Mouse (Mus musculus) liver, postnatal 0 days (tissue): ENCODE measurements around the gene Spock1. TPM values are rescaled to one million over a fixed set of nuclear protein-coding genes. Genes with fewer than 3 reads are reported as not detected.

ENCODE experiments used
- ATAC-seq: fragments of 200-750 bp; cut with Nextera tagmentation; 2 replicates; pipeline ENCODE4 v1.8.0; 2017; ENCODE audit warnings: mild to moderate bottlenecking, moderate library complexity
- DNase-seq: peaks from one replicate; pipeline ENCODE4 v3.0.0-alpha.2; 2016
- H3K27ac ChIP-seq: fragments of 300-500 bp; sonication (generic); 2 replicates; pipeline ENCODE4 v1.5.1; 2014; ENCODE audit warnings: antibody characterized with exemption, moderate library complexity, mild to moderate bottlenecking, low read depth
- H3K27me3 ChIP-seq: fragments of 300-500 bp; sonication (generic); 2 replicates; pipeline ENCODE4 v1.6.1; 2014; ENCODE audit warnings: low read length, control low read depth, mixed read lengths; ENCODE audit not compliant: insufficient read depth
- H3K36me3 ChIP-seq: fragments of 300-500 bp; sonication (generic); replicated peaks from 2 replicates; pipeline ENCODE4 v1.6.1; 2014; ENCODE audit warnings: mild to moderate bottlenecking, control low read depth, low read length, moderate library complexity, mixed read lengths; ENCODE audit not compliant: insufficient read depth
- H3K4me1 ChIP-seq: fragments of 300-500 bp; sonication (generic); 2 replicates; pipeline ENCODE4 v1.6.1; 2014; ENCODE audit warnings: antibody characterized with exemption, mild to moderate bottlenecking, control low read depth; ENCODE audit not compliant: insufficient read depth
- H3K4me2 ChIP-seq: fragments of 300-500 bp; sonication (generic); 2 replicates; pipeline ENCODE4 v1.6.1; 2014; ENCODE audit warnings: low read depth, mild to moderate bottlenecking, low read length, moderate library complexity, mixed read lengths
- H3K4me3 ChIP-seq: fragments of 300-500 bp; sonication (generic); 2 replicates; pipeline ENCODE4 v1.5.1; 2014; ENCODE audit warnings: low read depth, low read length
- H3K9ac ChIP-seq: fragments of 300-500 bp; sonication (generic); replicated peaks from 2 replicates; pipeline ENCODE4 v1.6.1; 2014; ENCODE audit warnings: mild to moderate bottlenecking, moderate library complexity
- H3K9me3 ChIP-seq: fragments of 300-500 bp; sonication (generic); 2 replicates; pipeline ENCODE4 v1.6.1; 2016; ENCODE audit warnings: mild to moderate bottlenecking, control low read depth, low read length, mixed read lengths
- CTCF ChIP-seq: sonication (generic); IDR thresholded peaks from 2 replicates; pipeline ENCODE4 v1.5.1; 2016; ENCODE audit warnings: antibody characterized with exemption, low read depth
- EP300 ChIP-seq: IDR thresholded peaks from 2 replicates; pipeline ENCODE4 v1.6.1; 2016; ENCODE audit warnings: antibody characterized with exemption, low read depth, mild to moderate bottlenecking
- WGBS: fragments of 180-500 bp; shearing (Covaris S2); extraction: QIAGEN DNeasy Blood & Tissue Kit; methylation state at CpG from one replicate; pipeline ENCODE4 v1.1.7; 2014; ENCODE audit not compliant: insufficient replicate concordance; 5-methylcytosine and 5-hydroxymethylcytosine counted together
- polyA plus RNA-seq: library from polyadenylated mRNA; unstranded; fragments of >200 nt; fragmentation: Nextera tagmentation; extraction: Ambion mirVana; gene quantifications from 2 replicates; pipeline ENCODE4 v1.2.1, GENCODE M21; 2015

The Spock1 gene
- polyA plus RNA-seq, 1 experiment from 2014 or later: not detected

DNA sequence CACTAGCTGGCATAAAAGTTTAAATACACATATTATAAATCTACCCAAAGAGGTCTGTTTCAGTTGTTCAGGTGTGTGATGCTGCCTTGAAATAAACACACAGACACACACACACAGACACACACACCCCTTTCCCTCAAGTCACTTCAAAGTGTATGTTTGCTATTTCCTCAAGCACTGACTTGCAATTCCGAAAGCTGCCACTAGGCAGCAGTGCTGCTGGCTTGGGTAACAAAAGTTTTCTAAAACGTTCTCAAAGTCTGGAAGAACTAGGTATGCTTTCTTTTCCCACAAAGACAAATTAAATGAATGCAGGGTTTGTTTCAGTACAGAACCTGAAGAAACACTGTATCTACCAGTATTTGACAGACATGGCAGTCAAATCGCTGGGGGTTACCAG lies 141.4 kb downstream of the Spock1 start:
- Histone ChIP-seq H3K27me3 (no peaks in the 10 kb centered on the region), H3K4me1 (no peaks in the 10 kb centered on the region), H3K9me3 (no peaks in the 10 kb centered on the region; the same call in 1 of the 2 replicates), H3K9ac (no peak overlapping the region), H3K4me2 (no peak overlapping the region), H3K27ac (no peak overlapping the region), H3K4me3 (no peak overlapping the region), H3K36me3 (no peaks in the 10 kb centered on the region)
- TF ChIP-seq EP300 (no peak), CTCF (peak; percentile 51)
- DNase-seq: no peak
- no peak for ATAC-seq
- WGBS: 54% methylated on average over 3 of the region's 3 CpGs

DNA sequence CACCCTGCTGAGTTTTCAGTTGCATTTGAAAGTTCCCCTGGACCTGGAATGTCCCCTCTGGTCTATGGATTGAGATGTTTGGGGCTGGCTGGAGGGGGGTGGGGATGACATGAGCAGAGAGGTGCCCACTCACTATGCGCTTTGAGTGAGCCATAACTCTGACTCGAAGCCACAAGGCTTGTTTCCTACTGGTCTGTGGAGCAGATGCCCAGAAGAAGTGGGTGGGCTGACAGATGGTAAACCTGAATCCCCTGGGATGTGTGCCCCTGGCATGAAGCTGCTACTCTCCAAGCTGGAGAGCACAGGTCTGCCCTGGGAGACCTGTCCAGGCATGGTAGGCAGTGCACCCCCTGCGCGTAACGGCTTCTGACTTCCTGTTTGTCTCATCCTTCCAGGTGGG lies 147.0 kb downstream of the Spock1 start:
- H3K4me3 ChIP-seq: no peak overlapping the region
- no peak for DNase-seq
- no peaks in the 10 kb centered on the region for H3K4me1 ChIP-seq
- no peak overlapping the region for H3K27ac ChIP-seq
- H3K4me2 ChIP-seq: no peak overlapping the region
- no peaks in the 10 kb centered on the region for H3K9me3 ChIP-seq
- no peaks in the 10 kb centered on the region for H3K36me3 ChIP-seq
- H3K9ac ChIP-seq: no peak overlapping the region
- TF ChIP-seq CTCF (no peak), EP300 (no peak)
- 79% methylated on average over 5 of the region's 5 CpGs for WGBS
- no peak for ATAC-seq
- H3K27me3 ChIP-seq: no peaks in the 10 kb centered on the region

DNA sequence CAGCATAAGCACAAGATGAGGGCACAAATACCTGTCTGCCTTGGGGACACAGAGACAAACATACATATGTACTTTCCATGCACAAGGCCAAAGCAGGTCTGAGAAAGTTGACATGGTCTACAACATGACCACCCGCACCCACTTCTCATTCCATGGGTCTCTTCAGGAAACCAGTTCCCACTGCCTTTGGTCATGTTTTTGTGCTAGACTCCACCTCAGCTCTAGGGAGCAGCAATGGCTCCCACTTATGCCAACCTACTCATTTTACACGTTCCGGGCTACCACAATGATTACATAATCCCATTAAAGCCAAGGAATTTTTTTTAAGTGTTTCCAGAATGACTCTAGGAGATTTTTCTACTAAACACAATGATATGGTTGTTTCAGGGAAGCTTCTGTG lies 147.5 kb downstream of the Spock1 start:
- H3K4me1 ChIP-seq: no peaks in the 10 kb centered on the region
- no peak overlapping the region for H3K4me2 ChIP-seq
- no peak overlapping the region for H3K27ac ChIP-seq
- WGBS: 79% methylated on average over 3 of the region's 3 CpGs
- H3K9ac ChIP-seq: no peak overlapping the region
- H3K27me3 ChIP-seq: no peaks in the 10 kb centered on the region
- no peak for TF ChIP-seq EP300
- no peak for TF ChIP-seq CTCF
- H3K9me3 ChIP-seq: no peaks in the 10 kb centered on the region
- no peak overlapping the region for H3K4me3 ChIP-seq
- DNase-seq (no peak), ATAC-seq (no peak)
- H3K36me3 ChIP-seq: no peaks in the 10 kb centered on the region

DNA sequence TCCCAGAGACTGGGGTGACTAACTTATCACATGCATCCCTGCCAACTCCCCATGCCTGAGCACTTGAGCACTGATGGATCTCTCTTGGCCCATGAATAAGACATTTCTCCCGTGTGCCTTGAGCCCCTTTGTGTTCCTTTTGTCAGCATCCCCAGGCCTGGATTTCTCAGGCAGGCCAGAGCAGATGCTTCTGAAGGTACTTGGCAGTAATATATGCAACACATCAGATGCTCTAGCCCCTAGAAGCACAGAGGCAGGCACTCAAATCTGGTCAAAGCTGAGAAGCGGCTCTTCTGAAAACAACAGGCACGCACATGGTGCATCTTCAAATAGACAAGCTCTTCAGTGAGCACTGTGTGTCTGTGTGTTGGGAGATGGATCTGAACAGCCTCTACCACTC lies 151.8 kb downstream of the Spock1 start:
- DNase-seq (no peak), ATAC-seq (no peak)
- 79% methylated on average over 3 of the region's 3 CpGs for WGBS
- no peaks in the 10 kb centered on the region for H3K27me3 ChIP-seq
- no peaks in the 10 kb centered on the region for H3K36me3 ChIP-seq
- H3K4me3 ChIP-seq: no peak overlapping the region
- no peaks in the 10 kb centered on the region for H3K4me1 ChIP-seq
- no peaks in the 10 kb centered on the region for H3K9me3 ChIP-seq
- H3K4me2 ChIP-seq: no peak overlapping the region
- TF ChIP-seq EP300 (no peak), CTCF (no peak)
- no peak overlapping the region for H3K9ac ChIP-seq
- no peak overlapping the region for H3K27ac ChIP-seq

DNA sequence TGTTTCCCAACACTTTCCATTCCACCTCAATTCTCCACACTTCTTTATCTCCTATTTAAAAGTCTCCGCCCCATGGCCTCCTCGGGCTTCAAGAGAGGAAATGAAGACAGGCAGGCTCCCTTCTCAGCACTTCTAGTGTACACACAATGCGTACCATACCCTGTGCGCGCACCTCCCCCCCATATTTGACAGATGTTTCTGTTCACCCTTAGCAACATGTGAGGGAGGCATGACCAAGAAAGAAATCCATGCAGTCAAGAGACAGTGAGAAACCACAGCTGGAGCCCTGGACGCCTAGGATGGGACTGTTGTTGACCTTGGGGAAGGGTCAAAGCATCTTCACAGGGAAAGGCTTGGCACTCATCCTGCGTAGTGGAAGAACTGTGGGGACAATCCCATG lies 157.3 kb downstream of the Spock1 start:
- no peak overlapping the region for H3K4me2 ChIP-seq
- no peaks in the 10 kb centered on the region for H3K27me3 ChIP-seq
- DNase-seq (no peak), ATAC-seq (no peak)
- H3K4me3 ChIP-seq: no peak overlapping the region
- H3K4me1 ChIP-seq: no peaks in the 10 kb centered on the region
- TF ChIP-seq CTCF (no peak), EP300 (no peak)
- H3K9me3 ChIP-seq: no peaks in the 10 kb centered on the region
- H3K36me3 ChIP-seq: no peaks in the 10 kb centered on the region
- no peak overlapping the region for H3K9ac ChIP-seq
- 72% methylated on average over 7 of the region's 7 CpGs for WGBS
- H3K27ac ChIP-seq: no peak overlapping the region

DNA sequence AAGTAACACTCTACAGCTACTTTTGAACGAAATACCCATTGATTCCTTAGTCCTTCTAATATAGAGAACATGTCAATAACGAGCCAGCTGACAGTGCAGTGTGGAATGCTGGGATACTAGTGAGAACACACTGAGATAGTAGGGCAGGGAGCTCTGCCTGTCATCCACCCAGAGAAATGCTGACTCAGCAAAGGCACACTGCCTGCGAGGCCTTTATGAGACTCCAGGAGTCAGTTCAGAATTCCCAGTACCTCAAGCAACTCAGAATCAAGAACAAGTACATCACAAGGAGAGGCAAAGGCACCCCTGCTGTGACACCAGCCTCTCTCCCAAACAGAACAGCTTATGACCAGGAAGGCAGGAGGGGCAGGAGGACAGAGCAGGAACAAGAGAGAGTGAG lies 163.5 kb downstream of the Spock1 start:
- Histone ChIP-seq H3K36me3 (no peaks in the 10 kb centered on the region), H3K9me3 (no peaks in the 10 kb centered on the region), H3K4me3 (no peak overlapping the region), H3K9ac (no peak overlapping the region), H3K4me1 (no peaks in the 10 kb centered on the region), H3K4me2 (no peak overlapping the region), H3K27me3 (no peaks in the 10 kb centered on the region), H3K27ac (no peak overlapping the region)
- WGBS: 60% methylated on average over 3 of the region's 3 CpGs
- DNase-seq (no peak), ATAC-seq (no peak)
- no peak for TF ChIP-seq CTCF
- TF ChIP-seq EP300: no peak

DNA sequence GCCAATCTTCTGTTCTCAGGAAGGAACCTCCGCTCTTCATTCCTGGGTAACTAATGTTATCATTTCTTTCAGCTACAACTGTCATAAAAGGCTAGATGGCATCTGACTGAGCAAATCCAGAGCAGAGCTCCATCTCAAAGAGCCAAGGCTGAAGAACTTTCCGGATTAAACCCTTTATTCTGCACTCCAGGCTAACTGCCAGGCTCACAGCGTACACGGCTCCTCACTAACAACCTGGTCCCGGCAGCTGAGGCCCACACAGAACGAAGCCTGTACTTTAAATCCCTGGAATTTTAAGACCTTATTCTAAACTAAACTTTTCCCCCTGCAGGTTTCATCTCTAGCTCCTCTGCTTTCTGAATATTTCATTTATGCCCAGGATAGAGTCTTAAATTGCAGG lies 166.9 kb downstream of the Spock1 start:
- TF ChIP-seq CTCF: no peak
- no peak for TF ChIP-seq EP300
- Histone ChIP-seq H3K27me3 (no peaks in the 10 kb centered on the region), H3K9me3 (no peaks in the 10 kb centered on the region), H3K4me3 (no peak overlapping the region), H3K36me3 (no peaks in the 10 kb centered on the region), H3K4me1 (no peaks in the 10 kb centered on the region), H3K9ac (no peak overlapping the region), H3K4me2 (no peak overlapping the region), H3K27ac (no peak overlapping the region)
- ATAC-seq (no peak), DNase-seq (no peak)
- WGBS: 79% methylated on average over 6 of the region's 6 CpGs
